Mouse (Mus musculus): ENCODE results near the gene Dglucy. TPM values are rescaled to one million over a fixed set of nuclear protein-coding genes. Genes with fewer than 3 reads are reported as not detected.

Gene Dglucy
- polyA plus RNA-seq, 1 experiment from 2014 or later, result 1.9 TPM

- Histone ChIP-seq H3K27ac (no peak overlapping the region), H3K36me3 (no peaks in the 10 kb centered on the region), H3K27me3 (no peaks in the 10 kb centered on the region), H3K9ac (no peak overlapping the region), H3K4me2 (replicated peaks) (no peak overlapping the region), H3K4me1 (no peaks in the 10 kb centered on the region), H3K4me3 (no peak overlapping the region), H3K9me3 (no peaks in the 10 kb centered on the region)
- ATAC-seq (ENCODE audit: low FRiP score, low read depth), result no peak
- 53% methylated on average over 3 of the region's 3 CpGs for WGBS
These were observed 96.7 kb downstream of the Dglucy start for GRCm38 (mm10) chr12:100875553-100875952.

- Histone ChIP-seq H3K9ac (no peak overlapping the region), H3K4me1 (no peaks in the 10 kb centered on the region), H3K36me3 (no peaks in the 10 kb centered on the region), H3K27me3 (no peaks in the 10 kb centered on the region), H3K9me3 (no peaks in the 10 kb centered on the region), H3K4me3 (no peak overlapping the region), H3K27ac (no peak overlapping the region), H3K4me2 (replicated peaks) (no peak overlapping the region)
- no peak for ATAC-seq (ENCODE audit: low FRiP score, low read depth)
- 76% methylated on average over 6 of the region's 6 CpGs for WGBS
These were observed 97.1 kb downstream of the Dglucy start for GRCm38 (mm10) chr12:100875960-100876359.

- Histone ChIP-seq H3K4me3 (no peak overlapping the region), H3K9me3 (no peaks in the 10 kb centered on the region), H3K4me2 (replicated peaks) (no peak overlapping the region), H3K9ac (no peak overlapping the region), H3K36me3 (no peaks in the 10 kb centered on the region), H3K4me1 (no peaks in the 10 kb centered on the region), H3K27ac (no peak overlapping the region), H3K27me3 (no peaks in the 10 kb centered on the region)
- ATAC-seq (ENCODE audit: low FRiP score, low read depth), result no peak
- 73% methylated on average over 6 of the region's 6 CpGs for WGBS
These were observed 99.1 kb downstream of the Dglucy start for GRCm38 (mm10) chr12:100877936-100878335.

- no peak overlapping the region for H3K4me3 ChIP-seq
- H3K4me2 ChIP-seq (replicated peaks), result no peak overlapping the region
- H3K9me3 ChIP-seq, result no peaks in the 10 kb centered on the region
- no peaks in the 10 kb centered on the region for H3K4me1 ChIP-seq
- H3K9ac ChIP-seq, result no peak overlapping the region
- no peaks in the 10 kb centered on the region for H3K27me3 ChIP-seq
- H3K36me3 ChIP-seq, result no peaks in the 10 kb centered on the region
- 91% methylated on average over 16 of the region's 16 CpGs for WGBS
- H3K27ac ChIP-seq, result no peak overlapping the region
- ATAC-seq (ENCODE audit: low FRiP score, low read depth), result no peak
These were observed 99.7 kb downstream of the Dglucy start for GRCm38 (mm10) chr12:100878556-100878955.

- H3K27me3 ChIP-seq, result peaks cover 18% of the 10 kb centered on the region
- H3K4me3 ChIP-seq, result no peak overlapping the region
- 55% methylated on average over 7 of the region's 7 CpGs for WGBS
- no peak for ATAC-seq (ENCODE audit: low FRiP score, low read depth)
- no peak overlapping the region for H3K4me2 ChIP-seq (replicated peaks)
- no peaks in the 10 kb centered on the region for H3K36me3 ChIP-seq
- H3K9me3 ChIP-seq, result no peaks in the 10 kb centered on the region
- no peak overlapping the region for H3K9ac ChIP-seq
- no peaks in the 10 kb centered on the region for H3K4me1 ChIP-seq
- no peak overlapping the region for H3K27ac ChIP-seq
These were observed 104.3 kb downstream of the Dglucy start for GRCm38 (mm10) chr12:100883168-100883567.

GRCm38 (mm10) chr12:100885585-100885984 is 106.7 kb downstream of the Dglucy start:
- no peaks in the 10 kb centered on the region for H3K36me3 ChIP-seq
- no peak overlapping the region for H3K4me3 ChIP-seq
- H3K4me2 ChIP-seq (replicated peaks), result no peak overlapping the region
- H3K9ac ChIP-seq, result no peak overlapping the region
- ATAC-seq (ENCODE audit: low FRiP score, low read depth), result no peak
- H3K27ac ChIP-seq, result no peak overlapping the region
- no peaks in the 10 kb centered on the region for H3K9me3 ChIP-seq
- H3K27me3 ChIP-seq, result peaks cover 18% of the 10 kb centered on the region
- WGBS, result 89% methylated on average over 3 of the region's 3 CpGs
- no peaks in the 10 kb centered on the region for H3K4me1 ChIP-seq

- WGBS, result 83% methylated on average over 4 of the region's 4 CpGs
- Histone ChIP-seq H3K4me2 (replicated peaks) (no peak overlapping the region), H3K4me3 (no peak overlapping the region), H3K27me3 (peaks cover 18% of the 10 kb centered on the region), H3K9ac (no peak overlapping the region), H3K27ac (no peak overlapping the region), H3K9me3 (no peaks in the 10 kb centered on the region), H3K4me1 (no peaks in the 10 kb centered on the region), H3K36me3 (no peaks in the 10 kb centered on the region)
- ATAC-seq (ENCODE audit: low FRiP score, low read depth), result no peak
These were observed 108.0 kb downstream of the Dglucy start for GRCm38 (mm10) chr12:100886877-100887276.

- ATAC-seq (ENCODE audit: low FRiP score, low read depth), result no peak
- no peaks in the 10 kb centered on the region for H3K4me1 ChIP-seq
- 36% methylated on average over 12 of the region's 12 CpGs for WGBS
- no peak overlapping the region for H3K9ac ChIP-seq
- no peak overlapping the region for H3K27ac ChIP-seq
- no peak overlapping the region for H3K4me3 ChIP-seq
- no peak overlapping the region for H3K4me2 ChIP-seq (replicated peaks)
- H3K9me3 ChIP-seq, result no peaks in the 10 kb centered on the region
- peaks cover 18% of the 10 kb centered on the region for H3K27me3 ChIP-seq
- H3K36me3 ChIP-seq, result no peaks in the 10 kb centered on the region
These were observed 109.0 kb downstream of the Dglucy start for GRCm38 (mm10) chr12:100887801-100888258.

GRCm38 (mm10) chr12:100890548-100890947 is 111.7 kb downstream of the Dglucy start:
- Histone ChIP-seq H3K4me2 (replicated peaks) (no peak overlapping the region), H3K27ac (no peak overlapping the region), H3K9me3 (no peaks in the 10 kb centered on the region), H3K4me1 (no peaks in the 10 kb centered on the region), H3K9ac (no peak overlapping the region), H3K36me3 (no peaks in the 10 kb centered on the region), H3K4me3 (no peak overlapping the region), H3K27me3 (peaks cover 18% of the 10 kb centered on the region)
- no peak for ATAC-seq (ENCODE audit: low FRiP score, low read depth)
- 82% methylated on average over 3 of the region's 3 CpGs for WGBS

- no peaks in the 10 kb centered on the region for H3K9me3 ChIP-seq
- no peak for ATAC-seq (ENCODE audit: low FRiP score, low read depth)
- H3K36me3 ChIP-seq, result no peaks in the 10 kb centered on the region
- H3K9ac ChIP-seq, result no peak overlapping the region
- WGBS, result 13% methylated on average over 2 of the region's 2 CpGs
- H3K27me3 ChIP-seq, result peaks cover 52% of the 10 kb centered on the region
- H3K27ac ChIP-seq, result no peak overlapping the region
- peaks cover 20% of the 10 kb centered on the region for H3K4me1 ChIP-seq
- H3K4me2 ChIP-seq (replicated peaks), result no peak overlapping the region
- no peak overlapping the region for H3K4me3 ChIP-seq
These were observed 116.6 kb downstream of the Dglucy start for GRCm38 (mm10) chr12:100895504-100895903.

- Histone ChIP-seq H3K9me3 (no peaks in the 10 kb centered on the region), H3K27me3 (peaks cover 63% of the 10 kb centered on the region), H3K9ac (no peak overlapping the region), H3K36me3 (no peaks in the 10 kb centered on the region), H3K4me2 (replicated peaks) (no peak overlapping the region), H3K4me3 (no peak overlapping the region), H3K4me1 (peaks cover 20% of the 10 kb centered on the region), H3K27ac (no peak overlapping the region)
- no peak for ATAC-seq (ENCODE audit: low FRiP score, low read depth)
- 18% methylated on average over 3 of the region's 3 CpGs for WGBS
These were observed 117.8 kb downstream of the Dglucy start for GRCm38 (mm10) chr12:100896661-100897060.

GRCm38 (mm10) chr12:100897736-100898650 is 119.1 kb downstream of the Dglucy start:
- peaks cover 20% of the 10 kb centered on the region for H3K4me1 ChIP-seq
- H3K9ac ChIP-seq, result no peak overlapping the region
- H3K36me3 ChIP-seq, result no peaks in the 10 kb centered on the region
- peak overlapping the region; percentile 72 for H3K4me2 ChIP-seq (replicated peaks)
- no peak overlapping the region for H3K27ac ChIP-seq
- no peak for ATAC-seq (ENCODE audit: low FRiP score, low read depth)
- 27% methylated on average over 12 of the region's 12 CpGs for WGBS
- H3K9me3 ChIP-seq, result no peaks in the 10 kb centered on the region
- H3K4me3 ChIP-seq, result peak overlapping the region; percentile 38
- peaks cover 73% of the 10 kb centered on the region for H3K27me3 ChIP-seq

Measured in limb, embryonic 13.5 days (tissue).